Mouse (Mus musculus) testis, adult 2 months (tissue): ENCODE data around the gene Usp22. TPM values are rescaled to one million over a fixed set of nuclear protein-coding genes. Genes with fewer than 3 reads are reported as not detected.

ENCODE experiments used
- H3K27ac ChIP-seq: fragments of 200-500 bp; 2 replicates; pipeline ENCODE4 v1.5.1; 2012; ENCODE audit warnings: low read depth, low read length; ENCODE audit not compliant: control insufficient read depth, insufficient read depth
- H3K27me3 ChIP-seq: fragments of 200-500 bp; 2 replicates; pipeline ENCODE4 v1.6.1; 2012; ENCODE audit warnings: mild to moderate bottlenecking, low read length, moderate library complexity; ENCODE audit not compliant: control insufficient read depth, insufficient read depth
- H3K36me3 ChIP-seq: fragments of 200-500 bp; 2 replicates; pipeline ENCODE4 v1.6.1; 2012; ENCODE audit warnings: mild to moderate bottlenecking, low read length; ENCODE audit not compliant: control insufficient read depth, insufficient read depth
- H3K4me1 ChIP-seq: fragments of 200-500 bp; 2 replicates; pipeline ENCODE4 v1.6.1; 2012; ENCODE audit warnings: low read length; ENCODE audit not compliant: control insufficient read depth, insufficient read depth
- H3K4me3 ChIP-seq: fragments of 200-500 bp; 2 replicates; pipeline ENCODE4 v1.5.1; 2012; ENCODE audit warnings: low read depth, mild to moderate bottlenecking, low read length, moderate library complexity, mixed read lengths; ENCODE audit not compliant: control insufficient read depth
- CTCF ChIP-seq: fragments of 200-500 bp; IDR thresholded peaks from 2 replicates; pipeline ENCODE4 v1.5.1; 2012; ENCODE audit warnings: low read depth, mild to moderate bottlenecking, inconsistent platforms, low read length, moderate library complexity; ENCODE audit not compliant: control insufficient read depth, insufficient read depth, insufficient replicate concordance
- POLR2A ChIP-seq: fragments of 200-500 bp; IDR thresholded peaks from 2 replicates; pipeline ENCODE4 v1.6.1; 2012; ENCODE audit warnings: low read depth, mild to moderate bottlenecking, inconsistent platforms, low read length, moderate library complexity; ENCODE audit not compliant: control insufficient read depth
- polyA plus RNA-seq: library from polyadenylated mRNA; depleted of rRNA; stranded (reverse); fragments of >200 nt; gene quantifications from 2 replicates; pipeline ENCODE4 v1.2.3, GENCODE M21; 2012; rRNA removed

The Usp22 gene
- polyA plus RNA-seq = 12.3 and 15.8 TPM in 2 replicates

DNA sequence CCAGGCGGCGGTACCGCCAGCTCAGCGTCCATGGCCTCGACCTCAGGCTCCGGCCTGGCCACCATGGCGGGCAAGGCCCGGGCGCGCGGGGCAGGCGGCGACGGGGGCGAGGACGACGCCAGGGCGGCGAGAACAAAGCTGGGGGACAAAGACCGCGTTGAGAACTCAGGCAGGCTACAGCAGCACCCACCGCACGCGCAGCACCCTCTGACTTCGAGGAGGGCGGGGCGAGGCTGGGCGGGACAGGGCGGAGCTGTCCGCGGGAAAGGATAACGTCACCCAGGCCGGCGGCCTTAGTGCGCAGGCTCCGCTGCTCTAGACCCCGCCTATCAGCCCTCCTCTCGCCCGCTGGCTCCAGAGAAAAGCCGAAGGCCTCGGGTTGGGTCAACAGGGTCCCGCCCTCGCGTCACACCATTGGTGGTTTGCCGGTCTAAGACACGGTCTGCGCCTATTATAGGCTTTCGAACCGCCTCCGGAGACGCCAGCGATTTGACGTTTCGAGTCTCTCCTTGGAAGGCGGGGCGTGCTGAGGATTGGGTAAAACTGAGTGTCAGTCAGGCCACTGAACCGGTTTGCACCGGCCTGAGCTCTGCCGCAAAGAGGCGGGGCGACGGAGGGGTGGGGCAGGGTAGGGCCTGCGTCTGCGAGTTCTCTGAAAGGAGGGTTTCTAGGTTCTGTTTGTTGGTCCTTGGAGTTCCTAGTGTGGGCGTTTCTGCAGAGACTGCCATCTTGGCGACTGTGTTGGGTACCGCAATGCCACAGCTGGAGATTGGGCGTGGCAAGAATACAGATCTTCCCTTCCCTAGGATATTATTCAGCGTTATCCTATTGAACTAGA is at the start of gene Usp22:
Usp22 (minus strand) TSS at position 235 of the 838 bp plus-strand sequence.
- TF ChIP-seq POLR2A (peak; percentile 88), CTCF (0 out of 2 replicates have a peak, but pooled peaks have one; percentile 1)
- Histone ChIP-seq H3K27me3 (no peaks in the 10 kb centered on the region), H3K27ac (peak within 1 kb of the TSS; percentile 89), H3K36me3 (no peaks in the 10 kb centered on the region), H3K4me1 (peaks cover 7% of the 10 kb centered on the region), H3K4me3 (peak within 1 kb of the TSS; percentile 94)

DNA sequence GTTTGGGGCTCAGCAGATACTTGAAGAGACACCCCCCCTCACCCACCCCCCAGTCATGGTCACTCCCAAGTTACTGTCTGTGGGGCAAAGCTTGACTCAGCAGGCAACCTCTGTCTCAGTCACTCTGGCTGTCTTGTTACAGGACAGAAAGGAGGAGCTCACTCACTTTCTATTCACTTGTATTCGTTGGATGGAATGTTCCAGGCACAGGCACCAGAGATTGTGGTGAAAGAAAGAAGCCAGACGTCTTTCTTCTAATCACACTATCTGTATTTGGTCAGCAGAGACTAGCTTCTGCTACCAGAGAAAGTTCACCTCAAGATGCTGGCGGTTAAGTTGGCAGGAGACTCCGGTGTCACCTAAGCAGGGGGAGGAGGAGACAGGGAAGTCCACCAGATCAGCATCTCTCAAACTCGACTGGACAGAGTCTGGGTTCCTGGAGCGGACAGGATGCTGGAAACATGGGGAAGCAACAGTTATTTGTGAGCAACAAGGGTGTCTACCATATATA is 49.4 kb upstream of the Usp22 start:
- Histone ChIP-seq H3K27ac (no peak overlapping the region), H3K4me3 (no peak overlapping the region), H3K4me1 (0 out of 2 replicates have a peak, but pooled peaks cover 2% of the 10 kb centered on the region), H3K27me3 (no peaks in the 10 kb centered on the region), H3K36me3 (no peaks in the 10 kb centered on the region)
- TF ChIP-seq POLR2A (no peak), CTCF (no peak)

DNA sequence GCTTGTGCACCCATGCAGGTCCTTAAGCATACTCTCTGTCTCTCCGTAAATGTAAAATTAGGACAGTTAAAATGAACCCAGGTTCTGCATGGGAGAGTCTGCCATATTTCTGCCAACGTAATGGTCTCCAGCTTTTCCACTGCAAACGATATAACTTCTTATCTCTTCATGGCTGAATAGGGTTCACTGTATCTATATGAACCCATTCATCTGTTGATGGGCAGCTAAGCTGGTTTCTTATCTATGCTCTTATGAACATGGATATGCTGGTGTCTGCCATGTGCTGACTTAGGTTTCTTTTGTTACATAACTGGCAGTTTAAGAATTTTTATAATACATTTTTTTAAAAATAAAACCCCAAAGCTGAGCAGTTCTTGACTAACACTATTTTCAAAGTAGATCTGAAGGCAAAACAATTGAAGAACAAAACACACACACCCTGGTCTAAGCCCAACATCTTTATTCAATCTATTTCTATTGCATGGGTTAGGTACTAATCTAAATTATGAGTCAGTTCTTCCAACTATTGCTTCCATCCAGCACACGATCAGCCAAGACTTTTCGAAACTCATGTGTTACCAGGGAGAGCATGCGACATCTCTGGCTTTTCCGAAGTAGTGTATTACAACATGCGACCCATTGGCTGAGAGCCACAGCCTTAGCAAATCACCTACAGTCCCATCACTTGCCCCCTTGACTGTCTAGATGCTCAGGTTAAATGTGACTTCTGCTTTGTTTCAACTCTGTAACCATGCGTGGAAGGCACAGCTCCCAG is 48.3 kb upstream of the Usp22 start:
- TF ChIP-seq POLR2A (no peak), CTCF (no peak)

DNA sequence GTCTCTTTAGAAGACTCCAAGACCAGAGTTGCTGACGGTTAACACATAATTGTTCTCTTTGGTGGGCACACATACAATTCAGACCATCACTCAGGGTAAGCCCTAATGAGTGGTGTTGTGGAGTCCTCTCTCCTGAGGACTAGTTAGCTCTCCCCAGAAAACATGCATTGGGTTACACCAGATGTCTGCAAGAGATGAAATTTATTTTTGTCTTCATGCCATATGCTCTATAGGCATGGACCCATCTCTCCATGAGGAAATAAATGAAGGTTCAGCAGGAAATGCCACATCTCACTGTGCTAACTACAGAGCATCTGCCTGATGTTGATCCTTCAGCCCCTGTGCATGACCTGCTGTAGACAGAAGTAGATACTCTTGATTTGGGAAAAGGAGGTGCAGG is 47.2 kb upstream of the Usp22 start:
- Histone ChIP-seq H3K4me1 (0 out of 2 replicates have a peak, but pooled peaks cover 2% of the 10 kb centered on the region), H3K27me3 (no peaks in the 10 kb centered on the region), H3K4me3 (no peak overlapping the region), H3K36me3 (no peaks in the 10 kb centered on the region), H3K27ac (no peak overlapping the region)
- TF ChIP-seq POLR2A (no peak), CTCF (no peak)

More for the DNA sequence above, 48.3 kb upstream of the Usp22 start:
- no peak overlapping the region for H3K4me3 ChIP-seq
- no peak overlapping the region for H3K27ac ChIP-seq
- H3K36me3 ChIP-seq = no peaks in the 10 kb centered on the region
- no peaks in the 10 kb centered on the region for H3K27me3 ChIP-seq
- 0 out of 2 replicates have a peak, but pooled peaks cover 2% of the 10 kb centered on the region for H3K4me1 ChIP-seq

DNA sequence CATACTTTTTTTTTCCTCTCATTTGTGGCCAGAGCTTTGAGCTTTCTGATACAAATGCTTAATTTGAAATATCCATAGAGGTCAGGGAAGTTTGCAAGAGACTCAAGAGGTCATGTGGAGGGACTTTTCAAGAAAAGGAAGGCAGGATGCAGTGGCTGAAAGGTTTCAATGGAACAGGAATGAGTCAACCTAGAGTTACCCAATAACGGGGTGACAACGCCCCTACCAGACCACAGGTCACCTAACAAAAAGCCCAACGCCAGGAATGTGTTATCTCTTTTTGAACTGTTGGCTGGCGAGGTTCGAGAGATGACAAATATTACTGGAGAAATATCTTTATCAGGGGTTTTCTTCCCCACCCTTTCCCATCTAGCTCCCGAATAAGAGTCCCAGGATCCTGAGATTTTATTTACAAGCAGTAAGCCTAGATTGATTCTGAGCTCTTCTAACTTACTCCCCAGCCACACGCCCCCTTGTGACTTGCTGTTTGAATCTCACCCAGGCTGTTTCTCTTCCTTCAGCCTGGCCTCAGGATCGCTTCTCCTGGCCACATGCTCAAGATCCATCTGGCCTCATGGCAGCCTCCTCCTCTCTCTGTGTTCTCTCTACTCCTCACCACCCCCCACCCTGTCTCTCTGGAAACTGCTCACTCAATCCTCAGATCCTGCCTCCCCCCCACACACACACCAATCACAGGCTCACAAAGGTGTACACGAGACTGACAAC is 45.5 kb upstream of the Usp22 start:
- H3K4me3 ChIP-seq = no peak overlapping the region
- TF ChIP-seq POLR2A (no peak), CTCF (no peak)
- no peaks in the 10 kb centered on the region for H3K36me3 ChIP-seq

DNA sequence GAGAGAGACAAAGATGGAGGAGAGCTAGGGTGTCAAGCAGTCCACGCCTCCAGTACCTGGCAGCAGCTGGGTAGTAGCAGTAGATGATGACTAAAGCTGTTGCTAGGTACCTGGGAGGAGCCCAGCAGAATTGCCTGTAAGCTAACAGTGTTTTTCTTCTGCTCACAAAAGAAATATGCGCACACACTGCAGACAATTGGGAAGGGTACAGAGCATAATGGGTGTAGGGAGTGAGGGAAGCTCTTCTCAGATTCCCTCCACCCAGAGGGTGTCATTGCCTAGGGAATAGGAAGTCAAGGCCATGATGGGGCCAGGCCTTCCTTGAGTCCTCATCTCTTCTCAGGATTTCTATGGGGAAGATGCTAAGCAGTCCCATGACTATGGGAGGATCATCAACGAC is 41.1 kb upstream of the Usp22 start:
- TF ChIP-seq POLR2A (no peak), CTCF (no peak)
- no peaks in the 10 kb centered on the region for H3K36me3 ChIP-seq
- no peaks in the 10 kb centered on the region; the same call in 1 of the 2 replicates for H3K4me1 ChIP-seq
- H3K27ac ChIP-seq = no peak overlapping the region
- H3K4me3 ChIP-seq = no peak overlapping the region
- H3K27me3 ChIP-seq = no peaks in the 10 kb centered on the region

More for the DNA sequence above, 45.5 kb upstream of the Usp22 start:
- no peaks in the 10 kb centered on the region for H3K27me3 ChIP-seq
- no peak overlapping the region for H3K27ac ChIP-seq
- no peaks in the 10 kb centered on the region for H3K4me1 ChIP-seq
